8 mouse cellular contexts compared by ENCODE assay signal in genomic region chr6:88189312-88190042, GRCm38 (mm10). TPM values are rescaled to one million over a fixed set of nuclear protein-coding genes. Genes with fewer than 3 reads are reported as not detected.
DNase-seq lines count a peak whose midpoint lies in the region; ATAC-seq and TF ChIP-seq lines count a peak whose summit lies in the region.

No protein-coding gene starts in this region.

- peak overlapping the region; percentile 41 for H3K4me3 ChIP-seq in cortical plate, adult 2 months (ENCODE audit: insufficient read depth, low read length)
- peak overlapping the region; percentile 45 for H3K4me3 ChIP-seq in intestine, embryonic 14.5 days (ENCODE audit: low read depth, low read length)

- peak; percentile 86 to 96 for DNase-seq in adrenal gland, adult (ENCODE audit: inconsistent age in 2 of 2, low spot score in 1 of 2)
- peak; percentile 50 for DNase-seq in gastrocnemius, postnatal 25 days
- peak; percentile 89 for DNase-seq in intestine, embryonic 14.5 days (ENCODE audit: low spot score)
- peak; percentile 30 to 62 for DNase-seq in left cerebral cortex, adult 9 months (ENCODE audit: low spot score in 2 of 2)
- peak; percentile 71 to 75 for DNase-seq in right cerebral cortex, postnatal 10 days (ENCODE audit: low spot score in 2 of 2)
- DNase-seq in urinary bladder, postnatal 4 days (ENCODE audit: low spot score in 2 of 2), result peak; percentile 72 to 81

- no peaks in the 10 kb centered on the region for H3K9me3 ChIP-seq in intestine, embryonic 14.5 days (ENCODE audit: control insufficient read depth, low read length)

- no peaks in the 10 kb centered on the region for H3K36me3 ChIP-seq in intestine, embryonic 14.5 days (ENCODE audit: control insufficient read depth, insufficient read depth, low read length)

- ATAC-seq in intestine, embryonic 14.5 days (replicated peaks; ENCODE audit: low FRiP score, low TSS enrichment, low read depth), result peak; percentile 86
- ATAC-seq in megakaryocyte, adult 5-6 weeks (ENCODE audit: poor library complexity, severe bottlenecking), result peak; percentile 62

- peaks cover 74% of the 10 kb centered on the region for H3K27me3 ChIP-seq in intestine, embryonic 14.5 days (replicated peaks; ENCODE audit: control insufficient read depth, insufficient read depth, low read length)

- H3K9ac ChIP-seq in intestine, embryonic 14.5 days (ENCODE audit: low read length), result no peak overlapping the region

- TF ChIP-seq CTCF in cortical plate, adult 2 months (IDR thresholded peaks at IDR 0.05; ENCODE audit: extremely low read depth, insufficient read depth, low read length), result peak; percentile 46

- peak overlapping the region; percentile 72 for H3K4me2 ChIP-seq in intestine, embryonic 14.5 days (ENCODE audit: low read length)

- H3K4me1 ChIP-seq in cortical plate, adult 2 months (ENCODE audit: control insufficient read depth, insufficient read depth, low read length), result no peaks in the 10 kb centered on the region
- H3K4me1 ChIP-seq in intestine, embryonic 14.5 days (replicated peaks; ENCODE audit: control insufficient read depth, insufficient read depth, low read length), result peaks cover 12% of the 10 kb centered on the region

- H3K27ac ChIP-seq in cortical plate, adult 2 months (ENCODE audit: insufficient read depth, low read length), result no peak overlapping the region
- H3K27ac ChIP-seq in intestine, embryonic 14.5 days (ENCODE audit: low read depth), result no peak overlapping the region

- WGBS in intestine, embryonic 14.5 days, result 1% methylated on average over 55 of the region's 56 CpGs

- TF ChIP-seq POLR2A in cortical plate, adult 2 months (IDR thresholded peaks at IDR 0.05; ENCODE audit: extremely low read depth, insufficient read depth, low read length), result no peak

RNA-seq across cellular contexts. Expression of gene Gata2, which starts 4.2 kb away (rescaled TPM):
- 5.8 and 6.1 TPM in 2 replicates for polyA plus RNA-seq in cortical plate, adult 2 months (2012; rRNA removed)
- total RNA-seq in gastrocnemius, postnatal 25 days (2021), result 1 to 10 TPM; 4.4 to 6.3 TPM
- 3.7 and 4.7 TPM in 2 replicates for polyA plus RNA-seq in intestine, embryonic 14.5 days (2014; fragmentation: Nextera tagmentation; extraction: Ambion mirVana)
- total RNA-seq in megakaryocyte, adult 5-6 weeks (2015), result 21.4 and 22.3 TPM in 2 replicates
- 11.3 and 13.5 TPM in 2 replicates for total RNA-seq in megakaryocyte, adult 5-6 weeks (2017)

RNA-seq across cellular contexts. Expression of gene Dnajb8, which starts 32.6 kb away (rescaled TPM):
- polyA plus RNA-seq in cortical plate, adult 2 months (2012; rRNA removed), result not detected in 2 replicates
- total RNA-seq in gastrocnemius, postnatal 25 days (2021), result not detected
- polyA plus RNA-seq in intestine, embryonic 14.5 days (2014; fragmentation: Nextera tagmentation; extraction: Ambion mirVana), result not detected in 2 replicates
- total RNA-seq in megakaryocyte, adult 5-6 weeks (2015), result not detected in 2 replicates
- not detected in 2 replicates for total RNA-seq in megakaryocyte, adult 5-6 weeks (2017)
